Mouse (Mus musculus) megakaryocyte, embryonic 14.5 days (primary cell): ENCODE data around the gene Piga.

ENCODE experiments used
- FLI1 ChIP-seq: IDR thresholded peaks from 2 replicates; pipeline ENCODE4 v1.6.1; 2012; ENCODE audit warnings: low read length, inconsistent platforms, mixed read lengths
- GATA1 ChIP-seq: IDR thresholded peaks from 3 replicates; pipeline ENCODE4 v1.6.1; 2012; ENCODE audit warnings: mixed read lengths, low read length, inconsistent platforms, borderline replicate concordance

- TF ChIP-seq GATA1 (no peak), FLI1 (no peak)
These were observed 25.5 kb upstream of the Piga start for GRCm38 (mm10) chrX:164394091-164394490.
